Mouse (Mus musculus) ZHBTc4 (cell line): ENCODE data around the gene Lysmd4.

Experiments used
- DNase-seq: peaks from one replicate; pipeline ENCODE4 v3.0.0-alpha.2; 2011; ENCODE audit warnings: low read depth, low spot score

Gene Lysmd4

GRCm38 (mm10) chr7:67222220-67222862, at the start of gene Lysmd4:
Gene Lysmd4 (plus strand): TSS chr7:67222544.
- DNase-seq, result peak; percentile 97

GRCm38 (mm10) chr7:67173522-67174195, 48.7 kb upstream of the Lysmd4 start:
- DNase-seq, result no peak

DNA sequence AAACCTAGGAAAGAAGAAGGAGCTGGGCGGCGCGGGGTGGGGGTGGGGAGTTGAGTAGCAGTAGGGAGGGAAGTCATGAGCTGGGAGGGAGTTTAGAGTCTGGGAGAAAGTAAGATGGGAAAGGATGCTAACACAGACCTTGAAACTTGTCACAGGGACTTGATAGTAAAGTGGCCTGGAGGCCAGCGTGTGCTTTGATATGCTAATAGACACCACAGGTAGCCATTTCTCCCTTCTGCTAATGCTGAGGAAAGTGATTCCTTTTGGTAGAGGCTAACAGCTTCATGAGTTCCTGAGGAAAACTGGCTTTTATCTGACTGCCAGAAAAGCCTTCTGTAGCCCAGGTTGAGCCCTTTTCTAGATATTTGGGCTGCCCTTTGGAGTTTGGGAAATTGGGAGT, 38.6 kb upstream of the Lysmd4 start:
- DNase-seq, result peak; percentile 81

DNA sequence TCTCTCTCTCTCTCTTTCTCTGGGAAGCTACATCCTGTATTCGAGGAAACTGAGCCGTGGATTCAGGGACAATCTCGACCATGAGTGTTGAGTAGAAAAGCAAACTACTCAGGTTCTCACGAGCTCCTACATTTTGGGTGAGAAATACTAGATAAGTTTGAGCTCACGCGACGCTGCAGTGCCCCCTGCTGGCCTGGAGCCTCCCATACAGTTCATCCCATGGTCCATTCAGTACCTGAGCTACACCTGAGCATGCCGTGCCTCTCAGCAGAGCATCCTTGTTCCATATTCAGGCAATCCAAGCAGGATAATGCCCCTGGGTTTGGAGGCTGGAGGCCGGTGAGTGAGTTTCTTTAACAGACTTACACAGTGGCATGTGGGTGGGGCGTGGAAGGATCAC, 22.9 kb upstream of the Lysmd4 start:
- peak; percentile 71 for DNase-seq

- no peak for DNase-seq
Observed at GRCm38 (mm10) chr7:67203625-67204024, 18.7 kb upstream of the Lysmd4 start.

- no peak for DNase-seq
Observed at GRCm38 (mm10) chr7:67205734-67206425, 16.5 kb upstream of the Lysmd4 start.

DNA sequence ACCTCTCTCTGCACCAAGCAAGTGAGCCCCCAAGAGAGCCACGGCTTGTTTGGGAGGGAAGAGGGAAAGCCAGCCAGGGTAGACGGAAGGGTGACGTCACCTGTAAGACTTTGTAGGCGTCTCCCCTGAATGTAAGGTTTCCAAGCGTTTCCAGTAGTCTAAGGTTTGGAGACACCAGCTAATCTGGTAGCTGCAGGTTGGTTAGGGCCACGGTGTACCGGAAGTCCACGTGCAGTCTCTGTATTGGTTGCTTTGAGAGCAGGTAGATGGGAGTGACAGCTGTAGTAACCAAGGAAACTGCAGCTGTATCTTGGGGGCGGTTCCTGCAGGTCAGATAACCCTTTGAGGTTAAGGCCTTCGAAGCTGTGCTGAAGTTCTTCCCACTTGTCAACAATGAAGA, 15.8 kb upstream of the Lysmd4 start:
- DNase-seq, result no peak

- no peak for DNase-seq
Observed at GRCm38 (mm10) chr7:67207701-67208100, 14.6 kb upstream of the Lysmd4 start.

DNA sequence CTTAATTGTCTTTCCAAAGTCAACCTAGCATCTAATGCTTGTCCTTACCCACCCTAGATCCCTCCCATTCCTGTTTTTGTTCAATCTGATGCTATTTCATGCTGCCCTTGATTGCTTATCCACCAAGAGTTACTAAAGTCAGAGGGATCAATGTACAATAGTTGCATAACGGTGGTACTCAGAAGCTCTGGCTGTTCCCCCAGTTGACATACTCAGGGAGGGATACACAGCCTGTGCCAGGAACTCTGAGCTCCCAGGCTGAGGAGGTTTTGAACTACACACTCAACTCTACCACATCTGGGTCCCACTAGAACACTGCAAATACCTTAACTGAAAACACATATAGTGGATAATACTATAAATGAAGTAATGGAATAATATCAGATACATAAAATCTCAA, 14.0 kb upstream of the Lysmd4 start:
- no peak for DNase-seq

- DNase-seq, result no peak
Observed at GRCm38 (mm10) chr7:67210004-67210833, 12.1 kb upstream of the Lysmd4 start.

- DNase-seq, result no peak
Observed at GRCm38 (mm10) chr7:67211341-67211740, 11.0 kb upstream of the Lysmd4 start.

DNA sequence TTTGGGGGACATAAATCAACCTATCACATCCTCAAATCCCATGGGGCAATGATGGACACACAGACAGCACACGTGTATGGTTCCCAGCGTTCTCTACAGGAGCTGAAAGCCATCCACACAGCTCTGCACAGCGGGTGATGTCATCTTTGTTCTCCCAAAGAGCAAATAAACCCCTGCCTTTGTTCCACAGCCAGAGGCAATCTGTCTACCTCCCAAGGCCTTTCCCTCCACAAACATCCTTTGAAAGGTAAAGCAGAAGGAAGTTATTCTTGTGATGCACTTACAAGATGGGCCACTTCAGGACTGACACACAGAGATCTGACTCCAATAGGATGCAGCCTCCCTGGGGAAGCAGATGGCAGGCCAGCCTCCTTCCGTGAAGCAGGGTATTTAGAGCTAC, 10.4 kb upstream of the Lysmd4 start:
- no peak for DNase-seq

DNA sequence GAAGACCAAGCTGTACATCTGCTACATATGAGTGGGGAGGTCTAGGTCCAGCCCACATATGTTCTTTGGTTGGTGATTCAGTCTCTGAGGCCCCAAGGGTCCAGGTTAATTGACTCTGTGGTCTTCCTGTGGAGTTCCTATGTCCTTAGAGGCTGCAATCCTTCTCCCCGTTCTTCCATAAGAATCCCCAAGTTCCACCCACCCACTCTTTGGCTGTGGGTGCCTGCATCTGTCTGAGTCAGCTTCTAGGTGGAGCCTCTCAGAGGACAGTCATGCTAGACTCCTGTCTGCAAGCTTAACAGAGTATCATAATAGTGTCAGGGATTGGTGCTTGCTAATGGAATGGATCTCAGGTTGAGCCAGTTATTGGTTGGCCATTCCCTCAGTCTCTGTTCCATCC, 8.8 kb upstream of the Lysmd4 start:
- no peak for DNase-seq

DNA sequence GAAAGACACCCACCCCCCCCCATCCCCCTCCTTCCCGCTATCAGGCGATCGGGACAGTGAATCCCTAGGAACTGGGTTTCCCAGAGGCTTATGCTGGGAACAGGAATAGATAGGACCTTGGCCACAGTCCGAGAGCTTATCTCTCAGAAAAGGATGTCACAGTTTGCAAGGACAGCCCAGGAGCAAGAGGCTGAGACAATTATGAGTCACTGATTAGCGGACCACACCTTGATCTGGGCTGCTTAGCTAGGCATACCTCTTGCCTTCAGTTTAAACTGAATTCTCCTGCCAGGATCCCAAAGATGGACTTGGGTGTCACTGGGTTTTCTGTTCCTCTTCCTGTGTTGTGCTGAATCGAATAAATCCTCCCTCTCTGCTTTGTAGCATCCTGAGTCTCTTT, 6.0 kb upstream of the Lysmd4 start:
- DNase-seq, result no peak

GRCm38 (mm10) chr7:67217025-67217424, 5.3 kb upstream of the Lysmd4 start:
- peak; percentile 50 for DNase-seq

DNA sequence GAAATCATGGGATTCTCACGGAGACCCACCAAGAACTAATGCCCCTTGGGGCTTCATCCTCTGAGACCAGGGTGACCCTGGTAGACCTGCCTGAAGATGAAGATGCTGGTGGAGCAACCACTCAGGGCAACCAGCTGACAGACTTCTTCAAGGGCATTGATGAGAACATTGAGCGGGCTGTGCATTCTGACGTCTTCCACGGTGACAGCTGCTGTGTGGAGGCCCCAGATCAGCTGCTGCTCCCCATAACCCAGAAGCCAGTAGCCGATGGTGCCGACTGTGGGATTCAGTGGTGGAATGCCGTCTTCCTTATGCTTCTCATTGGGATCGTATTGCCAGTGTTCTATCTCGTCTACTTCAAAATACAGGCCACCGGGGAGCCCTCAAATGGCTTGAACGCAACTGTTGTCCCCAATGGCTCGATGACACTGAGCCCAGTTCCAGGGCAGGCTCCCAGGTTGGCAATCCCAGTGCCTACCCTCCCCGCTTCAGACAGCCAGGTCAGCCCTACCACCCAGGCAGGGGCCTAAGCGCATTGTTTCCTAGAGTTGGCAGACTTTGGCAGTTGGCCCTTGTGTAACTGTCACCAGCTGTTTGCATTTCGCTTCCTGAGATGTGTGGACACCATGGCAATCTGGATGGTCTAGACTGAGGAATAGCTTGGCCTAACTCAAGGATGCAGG, 3.7 kb downstream of the Lysmd4 start:
- DNase-seq, result no peak

DNA sequence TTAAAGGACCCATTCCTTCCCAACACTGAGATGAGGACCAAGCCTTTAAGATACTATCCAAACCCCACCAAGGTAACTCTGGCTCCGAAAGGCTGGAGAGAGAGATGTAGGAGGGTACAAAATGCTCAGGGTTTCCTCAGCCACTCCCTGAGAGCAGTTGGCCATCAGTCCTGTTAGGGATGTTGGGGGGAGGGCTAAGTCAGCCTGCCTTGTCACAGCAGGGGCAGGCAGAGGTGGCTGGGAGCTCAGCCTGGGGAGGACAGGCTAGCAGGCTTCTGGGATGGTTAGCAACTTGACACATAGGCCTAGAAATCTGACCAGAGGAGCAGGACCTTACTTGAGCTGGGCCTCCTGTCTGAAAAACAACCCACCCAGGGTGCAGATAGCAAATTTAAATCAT, 5.2 kb downstream of the Lysmd4 start:
- no peak for DNase-seq

DNA sequence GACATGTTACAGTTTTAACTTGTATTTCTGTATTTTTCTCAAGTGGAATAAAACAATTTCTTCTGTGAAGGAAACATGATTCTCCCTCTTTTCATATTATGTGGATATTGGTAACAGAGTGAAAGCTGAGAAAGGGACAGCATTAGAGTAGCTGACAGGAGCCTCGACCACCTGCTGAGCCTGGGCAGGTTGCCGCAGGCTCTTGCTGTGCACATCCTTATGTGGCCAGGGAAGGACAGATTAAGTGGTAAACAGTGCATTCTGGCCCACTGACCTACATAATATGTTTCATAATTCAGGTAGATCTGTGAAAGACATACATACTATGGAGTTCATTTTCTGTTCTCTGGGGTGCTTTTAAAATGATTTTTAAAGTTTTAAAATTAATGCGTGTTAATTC, 6.0 kb downstream of the Lysmd4 start:
- DNase-seq, result no peak

DNA sequence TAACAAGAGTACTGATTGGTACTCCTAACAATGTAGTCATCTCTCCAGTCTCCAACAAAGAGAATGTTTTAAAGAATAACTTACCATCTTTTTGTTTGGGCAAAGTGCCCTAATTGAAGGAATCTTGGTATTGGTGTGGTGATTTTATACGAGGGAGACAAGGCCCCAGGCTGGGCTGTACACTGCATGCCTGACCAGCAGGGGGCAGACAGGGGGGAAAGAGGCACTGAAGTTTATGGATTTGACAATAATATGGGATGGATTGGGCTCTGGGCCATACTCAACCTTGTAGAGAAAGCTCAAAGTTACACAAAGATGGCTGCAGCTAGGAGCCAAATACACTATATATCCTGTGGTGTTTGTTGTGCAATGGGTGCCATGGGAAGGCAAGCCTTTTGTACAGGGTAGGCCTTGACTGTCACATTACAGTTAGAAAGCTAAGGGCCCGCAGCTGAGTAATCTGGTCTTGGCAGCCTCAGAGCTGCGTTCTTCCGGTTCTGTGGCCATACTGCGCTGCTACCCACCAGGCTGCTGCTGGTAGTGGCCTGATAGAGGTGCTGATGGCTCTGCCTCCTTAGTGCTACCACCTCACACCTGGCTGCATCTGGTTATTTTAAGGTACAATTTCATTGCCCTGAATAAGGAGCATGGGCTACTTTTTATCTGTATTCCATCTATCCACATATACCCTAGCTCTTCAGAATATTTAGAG, 6.7 kb downstream of the Lysmd4 start:
- DNase-seq, result peak; percentile 55

DNA sequence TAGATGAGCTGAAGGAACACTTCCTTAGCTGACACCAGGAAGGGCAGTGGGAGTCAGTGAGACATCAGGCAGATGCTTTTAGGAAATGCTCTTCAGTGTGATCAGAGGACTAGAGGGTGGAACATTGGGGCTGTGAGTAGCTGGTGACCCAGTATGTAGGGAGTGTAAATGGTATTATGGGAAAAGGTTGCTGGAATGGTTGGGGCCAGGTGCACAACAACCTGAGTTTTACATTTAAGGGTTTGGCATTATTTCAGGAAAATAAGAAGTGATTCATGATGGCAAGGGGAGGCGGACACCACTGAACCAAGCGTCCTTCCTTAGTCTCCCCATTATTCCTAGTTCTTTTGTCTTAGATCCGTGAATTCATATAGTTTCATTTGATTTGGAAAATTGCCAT, 7.4 kb downstream of the Lysmd4 start:
- no peak for DNase-seq

GRCm38 (mm10) chr7:67230221-67230620, 7.9 kb downstream of the Lysmd4 start:
- no peak for DNase-seq
